Mouse (Mus musculus): ENCODE measurements around the gene Atp8a1. TPM values are rescaled to one million over a fixed set of nuclear protein-coding genes. Genes with fewer than 3 reads are reported as not detected.

The Atp8a1 gene
- total and polyA plus RNA-seq, 3 experiments = 4.4 to 11.2 (median 5.5) TPM

- Histone ChIP-seq H3K27me3 (replicated peaks) (no peaks in the 10 kb centered on the region), H3K4me2 (ENCODE audit: insufficient read depth, low read depth, poor library complexity, severe bottlenecking) (no peak overlapping the region), H3K9me3 (replicated peaks; ENCODE audit: low read length) (no peaks in the 10 kb centered on the region), H3K79me2 (replicated peaks; ENCODE audit: control insufficient read depth, extremely low read depth, insufficient read depth, poor library complexity, severe bottlenecking) (no peaks in the 10 kb centered on the region), H3K27ac (ENCODE audit: insufficient read depth, low read depth) (no peak overlapping the region), H3K4me3 (replicated peaks in 1 of 3; ENCODE audit: low read depth in 2 of 3, low read length in 2 of 3, poor library complexity in 1 of 3) (no peak overlapping the region), H3K9ac (ENCODE audit: insufficient read depth, low read depth) (no peak overlapping the region), H3K4me1 (ENCODE audit: control insufficient read depth in 1 of 2, insufficient read depth in 2 of 2) (no peaks in the 10 kb centered on the region), H3K36me3 (replicated peaks in 1 of 2; ENCODE audit: control insufficient read depth in 1 of 2, insufficient read depth in 1 of 2, low read length in 1 of 2) (no peaks in the 10 kb centered on the region)
- TF ChIP-seq POLR2A (IDR thresholded peaks at IDR 0.05; ENCODE audit: low read depth, low read length) (no peak), USF1 (IDR thresholded peaks at IDR 0.05; ENCODE audit: low read depth, low read length) (no peak)
- dilution Hi-C loops (cut with MboI; ENCODE audit: extremely low pct_ligation_motif_present, extremely low pct_unique_long_range_greater_than_20kb, low sequenced_read_pairs) = no loop called here
- DNase-seq (ENCODE audit: extremely low read depth) = no peak
- in situ Hi-C loops (cut with MboI; ENCODE audit: low pct_ligation_motif_present, low pct_unique_long_range_greater_than_20kb, low sequenced_read_pairs) = no loop called here
These were observed 7.9 kb upstream of the Atp8a1 start for GRCm38 (mm10) chr5:67854963-67855606.

DNA sequence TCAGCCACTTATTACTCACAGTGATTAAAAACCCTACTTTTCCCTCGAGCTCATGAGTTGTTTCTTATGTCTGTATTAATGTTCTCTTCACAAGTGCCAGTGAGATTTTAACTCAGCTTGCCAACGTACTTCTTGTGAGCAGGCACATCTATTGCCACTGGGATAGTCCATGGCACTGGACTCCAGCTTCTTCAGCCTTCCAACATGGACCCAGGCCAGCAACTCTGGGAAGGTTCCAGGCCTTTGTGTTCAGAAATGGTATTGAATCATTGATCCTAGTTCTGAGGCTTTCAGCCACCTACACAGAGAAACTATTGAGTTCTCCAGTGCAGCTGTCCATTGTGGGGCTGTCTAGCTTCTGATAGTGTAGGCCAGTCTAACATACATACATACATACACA is 5.6 kb upstream of the Atp8a1 start:
- DNase-seq (ENCODE audit: extremely low read depth) = no peak
- Histone ChIP-seq H3K4me1 (ENCODE audit: control insufficient read depth in 1 of 2, insufficient read depth in 2 of 2) (peaks cover 0 to 4% of the 10 kb centered on the region in 2 experiments; a peak in 1 of 4 replicates), H3K79me2 (replicated peaks; ENCODE audit: control insufficient read depth, extremely low read depth, insufficient read depth, poor library complexity, severe bottlenecking) (no peaks in the 10 kb centered on the region), H3K9me3 (replicated peaks; ENCODE audit: low read length) (no peaks in the 10 kb centered on the region), H3K27ac (ENCODE audit: insufficient read depth, low read depth) (no peak overlapping the region), H3K36me3 (replicated peaks in 1 of 2; ENCODE audit: control insufficient read depth in 1 of 2, insufficient read depth in 1 of 2, low read length in 1 of 2) (no peaks in the 10 kb centered on the region), H3K27me3 (replicated peaks) (no peaks in the 10 kb centered on the region), H3K4me2 (ENCODE audit: insufficient read depth, low read depth, poor library complexity, severe bottlenecking) (no peak overlapping the region), H3K9ac (ENCODE audit: insufficient read depth, low read depth) (no peak overlapping the region), H3K4me3 (replicated peaks in 1 of 3; ENCODE audit: low read depth in 2 of 3, low read length in 2 of 3, poor library complexity in 1 of 3) (no peak overlapping the region)
- in situ Hi-C loops (cut with MboI; ENCODE audit: low pct_ligation_motif_present, low pct_unique_long_range_greater_than_20kb, low sequenced_read_pairs) (no loop called here), dilution Hi-C loops (cut with MboI; ENCODE audit: extremely low pct_ligation_motif_present, extremely low pct_unique_long_range_greater_than_20kb, low sequenced_read_pairs) (no loop called here)
- no peak for TF ChIP-seq RAD21 (IDR thresholded peaks at IDR 0.05; ENCODE audit: low read depth, low read length)
- no peak for TF ChIP-seq SMC3 (IDR thresholded peaks at IDR 0.05; ENCODE audit: low read depth, low read length)
- no peak for TF ChIP-seq CHD2 (IDR thresholded peaks at IDR 0.05; ENCODE audit: low read length)
- no peak for TF ChIP-seq TBP (conservative IDR thresholded peaks at IDR 0.05; ENCODE audit: low read depth, low read length)
- TF ChIP-seq ELF1 (IDR thresholded peaks at IDR 0.05; ENCODE audit: low read depth, low read length) = no peak

GRCm38 (mm10) chr5:67849411-67849810 is 2.2 kb upstream of the Atp8a1 start:
- Histone ChIP-seq H3K79me2 (replicated peaks; ENCODE audit: control insufficient read depth, extremely low read depth, insufficient read depth, poor library complexity, severe bottlenecking) (no peaks in the 10 kb centered on the region; the same call in none of the 2 replicates), H3K27me3 (replicated peaks) (no peaks in the 10 kb centered on the region), H3K4me2 (ENCODE audit: insufficient read depth, low read depth, poor library complexity, severe bottlenecking) (no peak overlapping the region), H3K4me1 (ENCODE audit: control insufficient read depth in 1 of 2, insufficient read depth in 2 of 2) (peaks cover 2 to 11% of the 10 kb centered on the region in 2 experiments; a peak in 3 of 4 replicates), H3K9ac (ENCODE audit: insufficient read depth, low read depth) (no peak overlapping the region), H3K36me3 (replicated peaks in 1 of 2; ENCODE audit: control insufficient read depth in 1 of 2, insufficient read depth in 1 of 2, low read length in 1 of 2) (no peaks in the 10 kb centered on the region), H3K4me3 (replicated peaks in 1 of 3; ENCODE audit: low read depth in 2 of 3, low read length in 2 of 3, poor library complexity in 1 of 3) (no peak overlapping the region), H3K27ac (ENCODE audit: insufficient read depth, low read depth) (no peak overlapping the region), H3K9me3 (replicated peaks; ENCODE audit: low read length) (no peaks in the 10 kb centered on the region)
- in situ Hi-C loops (cut with MboI; ENCODE audit: low pct_ligation_motif_present, low pct_unique_long_range_greater_than_20kb, low sequenced_read_pairs) = no loop called here
- no peak for DNase-seq (ENCODE audit: extremely low read depth)
- dilution Hi-C loops (cut with MboI; ENCODE audit: extremely low pct_ligation_motif_present, extremely low pct_unique_long_range_greater_than_20kb, low sequenced_read_pairs) = no loop called here
- TF ChIP-seq CTCF (conservative IDR thresholded peaks at IDR 0.05 in 1 of 2, IDR thresholded peaks at IDR 0.05 in 1 of 2; ENCODE audit: low read depth in 2 of 2, low read length in 2 of 2) = no peak
- TF ChIP-seq MYC (IDR thresholded peaks at IDR 0.05; ENCODE audit: low read depth, low read length) = no peak
- TF ChIP-seq KAT2A (IDR thresholded peaks at IDR 0.05; ENCODE audit: insufficient replicate concordance, low read length) = no peak
- no peak for TF ChIP-seq E2F4 (IDR thresholded peaks at IDR 0.05; ENCODE audit: insufficient replicate concordance, low read depth, low read length)
- TF ChIP-seq POLR2A (IDR thresholded peaks at IDR 0.05; ENCODE audit: low read depth, low read length) = no peak
- TF ChIP-seq PAX5 (IDR thresholded peaks at IDR 0.05; ENCODE audit: low read length) = no peak
- TF ChIP-seq UBTF (IDR thresholded peaks at IDR 0.05; ENCODE audit: low read depth, low read length) = no peak
- no peak for TF ChIP-seq ETS1 (conservative IDR thresholded peaks at IDR 0.05; ENCODE audit: low read depth, low read length)
- TF ChIP-seq IRF4 (IDR thresholded peaks at IDR 0.05; ENCODE audit: low read depth, low read length) = no peak
- no peak for TF ChIP-seq RCOR1 (conservative IDR thresholded peaks at IDR 0.05; ENCODE audit: low read depth, low read length)
- TF ChIP-seq ELF1 (IDR thresholded peaks at IDR 0.05; ENCODE audit: low read depth, low read length) = no peak
- TF ChIP-seq USF2 (conservative IDR thresholded peaks at IDR 0.05; ENCODE audit: low read depth, low read length) = no peak
- no peak for TF ChIP-seq BHLHE40 (IDR thresholded peaks at IDR 0.05; ENCODE audit: low read depth, low read length)

Measured in CH12.LX (cell line).